Mouse (Mus musculus) adrenal gland, postnatal 36 days (tissue): ENCODE results near the gene Olfr689. TPM values are rescaled to one million over a fixed set of nuclear protein-coding genes. Genes with fewer than 3 reads are reported as not detected.
"Not testable (repeated sequence)": the region's sequence is repeated elsewhere in the genome, so short reads cannot be mapped to it uniquely, and the experiment has no call there.

Source experiments
- DNase-seq, 2 experiments: peaks; one replicate each; pipeline ENCODE4 v3.0.0; 2021; ENCODE audit warnings: mixed read lengths in 1 of 2
- long read RNA-seq, 2 experiments: library from polyadenylated mRNA; stranded (forward); transcript quantifications; one replicate each; pipeline ENCODE4 v2.0.0; 2021; ENCODE audit warnings: borderline sequencing depth in 2 of 2
- total RNA-seq, 2 experiments: library from RNA; stranded (reverse); gene quantifications; 2 replicates each; pipeline ENCODE4 v1.2.3; 2021

Olfr689 gene
- not detected for total RNA-seq
- long read RNA-seq, experiment 1, result 0 reads
- long read RNA-seq, experiment 2, result 0 reads

GRCm38 (mm10) chr7:105310865-105311264 is at the start of gene Olfr689:
Olfr689 (plus strand) TSS chr7:105311165.
- no peak for DNase-seq

- no peak for DNase-seq
These were observed 38.5 kb upstream of the Olfr689 start for GRCm38 (mm10) chr7:105272426-105272825.

- no peak for DNase-seq
These were observed 23.2 kb upstream of the Olfr689 start, which contains the start of gene Olfr688 for GRCm38 (mm10) chr7:105287795-105288194. Olfr688 (plus strand) TSS chr7:105288095.

- DNase-seq, result no peak
These were observed 20.9 kb upstream of the Olfr689 start for GRCm38 (mm10) chr7:105290051-105290450.

GRCm38 (mm10) chr7:105325302-105325701 is 14.3 kb downstream of the Olfr689 start:
- no peak for DNase-seq

DNA sequence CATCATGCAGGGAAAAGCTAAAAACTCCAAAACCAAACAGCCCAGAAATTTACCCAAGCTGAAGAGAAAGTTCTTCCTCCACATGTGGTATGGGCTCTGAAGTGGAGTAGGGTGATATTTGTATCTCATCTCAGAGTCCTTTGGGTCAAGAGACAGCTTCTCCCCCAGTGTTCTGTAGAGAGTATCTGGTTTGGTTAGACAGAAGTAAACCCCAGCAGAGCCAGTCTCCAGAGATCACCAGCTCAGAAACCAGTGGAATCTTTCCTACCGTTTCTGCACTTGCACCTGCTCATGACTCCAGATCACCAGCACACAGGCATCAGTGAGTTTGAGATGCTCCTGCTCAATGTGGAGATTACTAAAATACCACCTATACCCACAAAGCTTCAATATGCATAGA is 23.0 kb downstream of the Olfr689 start, which contains the start of gene Olfr690:
Gene Olfr690 (minus strand): TSS at position 101 of the 400 bp plus-strand sequence.
- DNase-seq, result no peak

DNA sequence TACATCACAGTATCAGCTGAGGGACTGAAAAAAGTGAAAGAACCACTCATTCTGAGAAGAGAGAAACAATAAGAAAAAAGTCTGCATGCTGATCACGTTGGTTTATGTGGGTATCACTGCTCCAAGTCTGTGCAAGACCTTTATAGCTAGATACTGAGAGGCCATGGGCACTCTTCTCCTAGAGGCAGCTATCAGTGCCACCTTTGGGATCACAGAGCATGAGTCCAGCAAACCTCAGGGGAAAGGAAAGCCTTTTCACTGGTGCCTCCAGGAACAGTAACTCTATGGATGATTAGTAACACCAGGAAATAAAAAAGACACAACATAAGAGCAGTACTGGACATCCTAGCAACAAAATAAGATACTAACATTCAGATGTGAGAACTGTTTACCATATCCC is 31.2 kb downstream of the Olfr689 start, which contains the start of gene Olfr691:
Gene Olfr691 (minus strand): TSS at position 101 of the 400 bp plus-strand sequence.
- DNase-seq, result no peak

DNA sequence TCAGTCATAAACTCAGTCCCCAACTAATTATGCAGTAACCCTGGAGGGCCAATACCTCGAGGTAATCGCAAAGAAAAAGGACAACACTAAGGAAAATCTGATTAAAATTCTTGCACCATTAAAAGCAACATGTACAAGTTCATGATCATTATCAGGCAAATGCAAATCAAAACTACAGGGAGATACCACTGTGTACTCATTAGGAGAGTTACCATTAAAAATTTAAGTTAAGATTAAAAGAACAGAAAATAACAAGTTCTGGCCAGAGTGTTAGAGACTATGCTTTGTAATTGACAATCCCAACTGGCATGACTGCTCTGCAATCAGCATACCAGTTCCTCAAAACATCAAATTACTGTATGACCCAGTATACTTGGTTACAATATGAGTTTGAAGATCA is 31.8 kb downstream of the Olfr689 start:
- no peak for DNase-seq

GRCm38 (mm10) chr7:105356064-105356463 is 45.1 kb downstream of the Olfr689 start:
- not testable (repeated sequence) for DNase-seq

GRCm38 (mm10) chr7:105356487-105356886 is 45.5 kb downstream of the Olfr689 start:
- DNase-seq, result not testable (repeated sequence)

DNA sequence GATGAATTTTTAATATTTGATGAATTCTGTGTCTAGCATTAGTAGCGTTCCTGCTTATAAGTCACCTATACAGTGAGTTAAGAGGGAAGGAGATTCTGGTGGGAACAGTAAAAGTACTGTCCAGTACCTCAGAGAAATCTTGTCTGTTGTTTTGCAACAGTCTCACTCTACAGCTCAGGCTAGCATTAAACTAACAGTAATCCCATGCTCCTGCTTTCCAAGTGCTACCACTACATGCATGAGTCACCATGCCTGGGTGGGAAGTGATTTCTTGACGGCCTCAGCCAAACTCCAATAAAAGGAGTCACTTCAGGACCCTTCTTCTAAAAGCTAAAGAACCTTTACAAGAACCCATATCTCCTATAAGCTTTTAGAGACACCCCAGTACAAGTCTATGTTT is 50.7 kb downstream of the Olfr689 start:
- DNase-seq, result no peak

GRCm38 (mm10) chr7:105367268-105367667 is 56.3 kb downstream of the Olfr689 start:
- no peak for DNase-seq

- DNase-seq, result no peak
These were observed 57.0 kb downstream of the Olfr689 start, which contains the start of gene Olfr692 for GRCm38 (mm10) chr7:105367930-105368329. Olfr692 (plus strand) TSS chr7:105368230.

- no peak for DNase-seq
These were observed 57.6 kb downstream of the Olfr689 start for GRCm38 (mm10) chr7:105368521-105368920.

Other genes with a start within 250 kb of the Olfr689 start
- gene Olfr678, start 246.7 kb upstream of the Olfr689 start, total RNA-seq, result not detected
- not detected for gene Olfr679, start 230.0 kb upstream of the Olfr689 start, total RNA-seq
- gene Olfr680-ps1, start 218.3 kb upstream of the Olfr689 start, total RNA-seq, result not detected
- gene Olfr681, start 194.3 kb upstream of the Olfr689 start, total RNA-seq, result not detected
- not detected for gene Olfr683, start 164.2 kb upstream of the Olfr689 start, total RNA-seq
- not detected for gene Olfr684, start 147.5 kb upstream of the Olfr689 start, total RNA-seq
- gene Olfr685, start 125.2 kb upstream of the Olfr689 start, total RNA-seq, result not detected
- not detected for gene Olfr686, start 103.7 kb upstream of the Olfr689 start, total RNA-seq
- gene Olfr688, start 23.1 kb upstream of the Olfr689 start, total RNA-seq, result not detected
- gene Olfr690, start 22.9 kb downstream of the Olfr689 start, total RNA-seq, result not detected
- not detected for gene Olfr691, start 31.1 kb downstream of the Olfr689 start, total RNA-seq
- not detected for gene Olfr692, start 57.1 kb downstream of the Olfr689 start, total RNA-seq
- gene Gm5901, start 63.9 kb downstream of the Olfr689 start, total RNA-seq, result not detected
- gene Fam160a2, start 88.9 kb downstream of the Olfr689 start, total RNA-seq, result 10 to 100 TPM; 25.9 to 27.1 TPM
- not detected for gene Cnga4, start 93.4 kb downstream of the Olfr689 start, total RNA-seq
- gene Cckbr, start 114.6 kb downstream of the Olfr689 start, total RNA-seq, result not detected
- gene Cavin3, start 171.1 kb downstream of the Olfr689 start, total RNA-seq, result 10 to 100 TPM; 60.2 to 76.0 TPM
- gene Smpd1, start 243.2 kb downstream of the Olfr689 start, total RNA-seq, result 10 to 100 TPM; 47.3 to 53.0 TPM